Mouse (Mus musculus) cerebellum, adult 2 months (tissue): ENCODE results near the gene Gm9970. TPM values are rescaled to one million over a fixed set of nuclear protein-coding genes. Genes with fewer than 3 reads are reported as not detected.

Source experiments
- DNase-seq, 2 experiments: peaks; one replicate each; pipeline ENCODE4 v3.0.0; 2021
- H3K27ac ChIP-seq: fragments of 200-500 bp; 2 replicates; pipeline ENCODE4 v1.5.1; 2012; ENCODE audit warnings: low read length, control low read depth, inconsistent platforms; ENCODE audit not compliant: insufficient read depth
- H3K27me3 ChIP-seq: fragments of 200-500 bp; 2 replicates; pipeline ENCODE4 v1.6.1; 2012; ENCODE audit warnings: inconsistent platforms, mild to moderate bottlenecking, low read length, moderate library complexity; ENCODE audit not compliant: control insufficient read depth, insufficient read depth
- H3K4me1 ChIP-seq: fragments of 200-500 bp; 2 replicates; pipeline ENCODE4 v1.6.1; 2011; ENCODE audit warnings: low read length; ENCODE audit not compliant: control insufficient read depth, insufficient read depth
- H3K4me3 ChIP-seq: fragments of 200-500 bp; replicated peaks from 2 replicates; pipeline ENCODE3; 2011; ENCODE audit warnings: mild to moderate bottlenecking, low read depth, low read length, control low read depth; ENCODE audit not compliant: insufficient read depth
- CTCF ChIP-seq: fragments of 200-500 bp; IDR thresholded peaks from 2 replicates; pipeline ENCODE4 v1.5.1; 2011; ENCODE audit warnings: low read depth, mild to moderate bottlenecking, control low read depth, low read length, moderate library complexity, borderline replicate concordance; ENCODE audit not compliant: insufficient read depth
- POLR2A ChIP-seq: fragments of 200-500 bp; IDR thresholded peaks from 2 replicates; pipeline ENCODE4 v1.6.1; 2011; ENCODE audit warnings: low read length, control low read depth, borderline replicate concordance; ENCODE audit not compliant: insufficient read depth
- WGBS: fragments of 180-500 bp; shearing (Covaris S2); methylation state at CpG from one replicate; pipeline ENCODE4 v1.1.7; 2018; 5-methylcytosine and 5-hydroxymethylcytosine counted together
- polyA plus RNA-seq: library from polyadenylated mRNA; depleted of rRNA; stranded (reverse); fragments of >200 nt; gene quantifications from 2 replicates; pipeline ENCODE4 v1.2.3, GENCODE M21; 2012

The Gm9970 gene
- polyA plus RNA-seq, 1 experiment = not detected

DNA sequence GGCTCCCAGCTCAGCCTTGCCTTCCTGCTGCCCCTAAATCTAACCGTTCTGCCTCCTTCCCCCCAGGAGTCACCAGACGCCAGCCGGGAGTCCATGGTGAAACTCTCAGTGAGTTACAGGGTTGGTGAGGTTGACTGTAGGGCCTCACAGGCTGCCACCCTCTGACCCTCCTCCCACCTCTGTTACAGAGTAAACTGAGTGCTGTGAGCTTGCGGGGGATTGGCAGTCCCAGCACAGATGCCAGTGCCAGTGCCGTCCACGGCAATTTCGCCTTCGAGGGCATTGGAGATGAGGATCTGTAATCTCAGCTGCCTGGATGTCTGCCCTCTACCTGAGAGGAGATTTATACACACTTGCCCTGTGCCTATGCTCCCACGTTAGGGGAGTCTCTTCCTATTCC is 42.9 kb downstream of the Gm9970 start:
- H3K27me3 ChIP-seq = no peaks in the 10 kb centered on the region
- TF ChIP-seq CTCF (no peak), POLR2A (no peak)
- no peak for DNase-seq
- H3K4me1 ChIP-seq = no peaks in the 10 kb centered on the region
- WGBS = 57% methylated on average over 9 of the region's 9 CpGs
- H3K27ac ChIP-seq = no peak overlapping the region
- no peak overlapping the region for H3K4me3 ChIP-seq

GRCm38 (mm10) chr5:31197072-31197471 is 44.0 kb downstream of the Gm9970 start:
- DNase-seq = no peak
- TF ChIP-seq POLR2A (no peak), CTCF (no peak)
- Histone ChIP-seq H3K27ac (no peak overlapping the region), H3K27me3 (no peaks in the 10 kb centered on the region), H3K4me1 (no peaks in the 10 kb centered on the region), H3K4me3 (no peak overlapping the region)
- 90% methylated on average over 12 of the region's 12 CpGs for WGBS

GRCm38 (mm10) chr5:31196207-31196606 is 44.8 kb downstream of the Gm9970 start:
- H3K27ac ChIP-seq = no peak overlapping the region
- 82% methylated on average over 10 of the region's 10 CpGs for WGBS
- peaks cover 3% of the 10 kb centered on the region; the same call in 1 of the 2 replicates for H3K4me1 ChIP-seq
- no peak for DNase-seq
- TF ChIP-seq CTCF = no peak
- no peak for TF ChIP-seq POLR2A
- no peak overlapping the region for H3K4me3 ChIP-seq
- H3K27me3 ChIP-seq = no peaks in the 10 kb centered on the region

DNA sequence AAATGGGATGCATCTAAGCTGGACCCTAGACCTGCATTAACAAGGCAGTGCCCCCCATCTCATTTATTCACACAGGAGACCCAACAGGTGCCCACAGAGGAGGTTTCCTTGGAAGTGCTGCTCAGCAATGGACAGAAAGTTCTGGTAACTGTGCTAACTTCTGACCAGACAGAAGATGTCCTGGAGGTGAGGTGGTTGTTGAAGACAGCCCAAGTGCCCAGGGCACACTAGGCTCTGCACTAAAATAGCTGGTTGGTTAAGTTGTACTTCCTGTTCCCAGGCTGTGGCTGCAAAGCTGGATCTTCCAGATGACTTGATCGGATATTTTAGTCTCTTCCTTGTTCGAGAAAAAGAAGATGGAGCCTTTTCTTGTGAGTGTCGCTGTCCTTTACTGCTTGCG is 45.4 kb downstream of the Gm9970 start:
- Histone ChIP-seq H3K4me3 (no peak overlapping the region), H3K27ac (no peak overlapping the region), H3K4me1 (peaks cover 4% of the 10 kb centered on the region; the same call in 1 of the 2 replicates), H3K27me3 (no peaks in the 10 kb centered on the region)
- TF ChIP-seq POLR2A (no peak), CTCF (no peak)
- 89% methylated on average over 4 of the region's 4 CpGs for WGBS
- no peak for DNase-seq

- 89% methylated on average over 16 of the region's 16 CpGs for WGBS
- Histone ChIP-seq H3K27me3 (no peaks in the 10 kb centered on the region), H3K4me3 (no peak overlapping the region), H3K4me1 (peaks cover 4% of the 10 kb centered on the region; the same call in 1 of the 2 replicates), H3K27ac (no peak overlapping the region)
- DNase-seq = no peak
- no peak for TF ChIP-seq CTCF
- TF ChIP-seq POLR2A = no peak
Observed at GRCm38 (mm10) chr5:31194486-31195485, 46.2 kb downstream of the Gm9970 start.

GRCm38 (mm10) chr5:31193631-31194281 is 47.3 kb downstream of the Gm9970 start:
- WGBS = 11% methylated on average over 25 of the region's 25 CpGs
- Histone ChIP-seq H3K27ac (peak overlapping the region; percentile 60), H3K4me3 (peak overlapping the region; percentile 90), H3K27me3 (no peaks in the 10 kb centered on the region), H3K4me1 (peaks cover 4% of the 10 kb centered on the region; the same call in 1 of the 2 replicates)
- no peak for DNase-seq
- no peak for TF ChIP-seq CTCF
- TF ChIP-seq POLR2A = no peak

- peaks cover 4% of the 10 kb centered on the region; the same call in 1 of the 2 replicates for H3K4me1 ChIP-seq
- WGBS = under 1% methylated on average over 48 of the region's 48 CpGs
- no peaks in the 10 kb centered on the region for H3K27me3 ChIP-seq
- peak; percentile 100 for DNase-seq
- H3K4me3 ChIP-seq = peak within 1 kb of the TSS; percentile 90
- TF ChIP-seq POLR2A (peak; percentile 80), CTCF (peak; percentile 36; the same call in 1 of the 2 replicates)
- H3K27ac ChIP-seq = peak within 1 kb of the TSS; percentile 74
Observed at GRCm38 (mm10) chr5:31192939-31193630, 47.9 kb downstream of the Gm9970 start, which contains the start of the genes Snx17 and Eif2b4. TSS of gene Snx17 (plus strand) at chr5:31193227. TSS of gene Eif2b4 (minus strand) at chr5:31193430.
